Mouse (Mus musculus): ENCODE measurements around the gene Fmo4. TPM values are rescaled to one million over a fixed set of nuclear protein-coding genes. Genes with fewer than 3 reads are reported as not detected.

Fmo4 gene
- 0.46 and 0.52 TPM in 2 replicates for polyA plus RNA-seq (2016; fragmentation: Nextera tagmentation; extraction: Ambion mirVana)

GRCm38 (mm10) chr1:162813836-162814156 lies at the start of gene Fmo4:
Gene Fmo4 (minus strand): TSS chr1:162813972.
- Histone ChIP-seq H3K9ac (no peak within 1 kb of the TSS), H3K9me3 (replicated peaks) (no peaks in the 10 kb centered on the region), H3K27me3 (no peaks in the 10 kb centered on the region), H3K27ac (no peak within 1 kb of the TSS), H3K4me1 (no peaks in the 10 kb centered on the region), H3K4me2 (replicated peaks) (no peak within 1 kb of the TSS), H3K36me3 (no peaks in the 10 kb centered on the region), H3K4me3 (no peak within 1 kb of the TSS)
- ATAC-seq (ENCODE audit: low FRiP score), result 0 out of 2 replicates have a peak, but pooled peaks have one; percentile 16
- WGBS, result 43% methylated on average over 8 of the region's 8 CpGs

GRCm38 (mm10) chr1:162862328-162862727 lies 48.6 kb upstream of the Fmo4 start:
- peaks cover 21% of the 10 kb centered on the region for H3K4me1 ChIP-seq
- H3K27ac ChIP-seq, result no peak overlapping the region
- H3K9me3 ChIP-seq (replicated peaks), result no peaks in the 10 kb centered on the region
- no peaks in the 10 kb centered on the region for H3K27me3 ChIP-seq
- no peak for ATAC-seq (ENCODE audit: low FRiP score)
- H3K36me3 ChIP-seq, result no peaks in the 10 kb centered on the region
- H3K4me2 ChIP-seq (replicated peaks), result no peak overlapping the region
- H3K9ac ChIP-seq, result no peak overlapping the region
- WGBS, result 12% methylated on average over 1 of the region's 1 CpGs
- no peak overlapping the region for H3K4me3 ChIP-seq

GRCm38 (mm10) chr1:162859996-162860605 lies 46.3 kb upstream of the Fmo4 start:
- no peak for ATAC-seq (ENCODE audit: low FRiP score)
- H3K4me1 ChIP-seq, result peaks cover 21% of the 10 kb centered on the region
- H3K9me3 ChIP-seq (replicated peaks), result no peaks in the 10 kb centered on the region
- WGBS, result 75% methylated on average over 9 of the region's 9 CpGs
- no peak overlapping the region for H3K9ac ChIP-seq
- H3K36me3 ChIP-seq, result no peaks in the 10 kb centered on the region
- no peaks in the 10 kb centered on the region for H3K27me3 ChIP-seq
- no peak overlapping the region for H3K4me2 ChIP-seq (replicated peaks)
- H3K4me3 ChIP-seq, result no peak overlapping the region
- H3K27ac ChIP-seq, result peak overlapping the region; percentile 40; the same call in 1 of the 2 replicates

- ATAC-seq (ENCODE audit: low FRiP score), result peak; percentile 33; the same call in 1 of the 2 replicates
- 0 out of 2 replicates have a peak overlapping the region, but pooled peaks have one; percentile 45 for H3K4me2 ChIP-seq (replicated peaks)
- H3K4me1 ChIP-seq, result peaks cover 21% of the 10 kb centered on the region
- H3K9me3 ChIP-seq (replicated peaks), result no peaks in the 10 kb centered on the region
- no peak overlapping the region for H3K9ac ChIP-seq
- H3K27me3 ChIP-seq, result no peaks in the 10 kb centered on the region
- H3K36me3 ChIP-seq, result no peaks in the 10 kb centered on the region
- H3K27ac ChIP-seq, result peak overlapping the region; percentile 40
- no peak overlapping the region for H3K4me3 ChIP-seq
- WGBS, result 57% methylated on average over 10 of the region's 10 CpGs
These were observed 45.8 kb upstream of the Fmo4 start for GRCm38 (mm10) chr1:162859545-162859976.

GRCm38 (mm10) chr1:162858748-162859130 lies 45.0 kb upstream of the Fmo4 start:
- Histone ChIP-seq H3K27me3 (no peaks in the 10 kb centered on the region), H3K27ac (peak overlapping the region; percentile 70), H3K9me3 (replicated peaks) (no peaks in the 10 kb centered on the region), H3K9ac (0 out of 2 replicates have a peak overlapping the region, but pooled peaks have one; percentile 32), H3K4me2 (replicated peaks) (peak overlapping the region; percentile 45), H3K4me3 (no peak overlapping the region), H3K36me3 (no peaks in the 10 kb centered on the region), H3K4me1 (peaks cover 21% of the 10 kb centered on the region)
- peak; percentile 69 for ATAC-seq (ENCODE audit: low FRiP score)
- WGBS, result 46% methylated on average over 12 of the region's 12 CpGs

- peak overlapping the region; percentile 45 for H3K4me2 ChIP-seq (replicated peaks)
- H3K4me3 ChIP-seq, result no peak overlapping the region
- peaks cover 21% of the 10 kb centered on the region for H3K4me1 ChIP-seq
- H3K27ac ChIP-seq, result peak overlapping the region; percentile 72
- no peak for ATAC-seq (ENCODE audit: low FRiP score)
- WGBS, result 53% methylated on average over 18 of the region's 18 CpGs
- H3K9me3 ChIP-seq (replicated peaks), result no peaks in the 10 kb centered on the region
- H3K36me3 ChIP-seq, result no peaks in the 10 kb centered on the region
- H3K9ac ChIP-seq, result no peak overlapping the region
- H3K27me3 ChIP-seq, result no peaks in the 10 kb centered on the region
These were observed 44.3 kb upstream of the Fmo4 start for GRCm38 (mm10) chr1:162857766-162858747.

- 69% methylated on average over 3 of the region's 3 CpGs for WGBS
These were observed 40.2 kb upstream of the Fmo4 start for GRCm38 (mm10) chr1:162853812-162854482.

GRCm38 (mm10) chr1:162847554-162847953 lies 33.8 kb upstream of the Fmo4 start:
- no peaks in the 10 kb centered on the region for H3K36me3 ChIP-seq
- H3K27me3 ChIP-seq, result no peaks in the 10 kb centered on the region
- no peak overlapping the region for H3K9ac ChIP-seq
- H3K9me3 ChIP-seq (replicated peaks), result no peaks in the 10 kb centered on the region
- no peak for ATAC-seq (ENCODE audit: low FRiP score)
- no peaks in the 10 kb centered on the region for H3K4me1 ChIP-seq
- no peak overlapping the region for H3K27ac ChIP-seq
- 94% methylated on average over 6 of the region's 6 CpGs for WGBS
- no peak overlapping the region for H3K4me3 ChIP-seq
- no peak overlapping the region for H3K4me2 ChIP-seq (replicated peaks)

More at GRCm38 (mm10) chr1:162853812-162854482, 40.2 kb upstream of the Fmo4 start:
- H3K27me3 ChIP-seq, result no peaks in the 10 kb centered on the region
- no peak for ATAC-seq (ENCODE audit: low FRiP score)
- H3K36me3 ChIP-seq, result no peaks in the 10 kb centered on the region
- H3K4me3 ChIP-seq, result no peak overlapping the region
- no peaks in the 10 kb centered on the region for H3K9me3 ChIP-seq (replicated peaks)
- no peak overlapping the region for H3K27ac ChIP-seq
- H3K9ac ChIP-seq, result no peak overlapping the region
- peaks cover 7% of the 10 kb centered on the region for H3K4me1 ChIP-seq
- no peak overlapping the region for H3K4me2 ChIP-seq (replicated peaks)

- WGBS, result 96% methylated on average over 9 of the region's 9 CpGs
- no peaks in the 10 kb centered on the region for H3K27me3 ChIP-seq
- H3K36me3 ChIP-seq, result no peaks in the 10 kb centered on the region
- ATAC-seq (ENCODE audit: low FRiP score), result no peak
- no peak overlapping the region for H3K4me2 ChIP-seq (replicated peaks)
- no peak overlapping the region for H3K27ac ChIP-seq
- no peak overlapping the region for H3K9ac ChIP-seq
- no peaks in the 10 kb centered on the region for H3K4me1 ChIP-seq
- no peak overlapping the region for H3K4me3 ChIP-seq
- H3K9me3 ChIP-seq (replicated peaks), result no peaks in the 10 kb centered on the region
These were observed 26.4 kb upstream of the Fmo4 start for GRCm38 (mm10) chr1:162840211-162840610.

- Histone ChIP-seq H3K9me3 (replicated peaks) (no peaks in the 10 kb centered on the region), H3K27me3 (no peaks in the 10 kb centered on the region), H3K36me3 (no peaks in the 10 kb centered on the region), H3K4me3 (no peak overlapping the region), H3K4me1 (no peaks in the 10 kb centered on the region), H3K9ac (no peak overlapping the region), H3K27ac (no peak overlapping the region), H3K4me2 (replicated peaks) (no peak overlapping the region)
- WGBS, result 93% methylated on average over 6 of the region's 6 CpGs
- ATAC-seq (ENCODE audit: low FRiP score), result no peak
These were observed 25.2 kb upstream of the Fmo4 start for GRCm38 (mm10) chr1:162838976-162839375.

GRCm38 (mm10) chr1:162834342-162834741 lies 20.6 kb upstream of the Fmo4 start:
- Histone ChIP-seq H3K36me3 (no peaks in the 10 kb centered on the region), H3K4me1 (peaks cover 15% of the 10 kb centered on the region), H3K27ac (no peak overlapping the region), H3K4me2 (replicated peaks) (no peak overlapping the region), H3K9me3 (replicated peaks) (no peaks in the 10 kb centered on the region), H3K4me3 (no peak overlapping the region), H3K9ac (no peak overlapping the region), H3K27me3 (no peaks in the 10 kb centered on the region)
- 86% methylated on average over 5 of the region's 5 CpGs for WGBS
- ATAC-seq (ENCODE audit: low FRiP score), result no peak

- H3K4me3 ChIP-seq, result 0 out of 2 replicates have a peak overlapping the region, but pooled peaks have one; percentile 9
- H3K36me3 ChIP-seq, result no peaks in the 10 kb centered on the region
- H3K9me3 ChIP-seq (replicated peaks), result no peaks in the 10 kb centered on the region; the same call in 1 of the 2 replicates
- H3K27ac ChIP-seq, result peak overlapping the region; percentile 79; the same call in 1 of the 2 replicates
- H3K4me1 ChIP-seq, result peaks cover 15% of the 10 kb centered on the region
- H3K4me2 ChIP-seq (replicated peaks), result peak overlapping the region; percentile 43
- ATAC-seq (ENCODE audit: low FRiP score), result peak; percentile 70
- no peak overlapping the region for H3K9ac ChIP-seq
- WGBS, result 28% methylated on average over 5 of the region's 5 CpGs
- H3K27me3 ChIP-seq, result no peaks in the 10 kb centered on the region
These were observed 18.8 kb upstream of the Fmo4 start for GRCm38 (mm10) chr1:162832574-162832953.
